Mouse (Mus musculus) G1E (cell line): ENCODE data around the gene Maml3.

Experiments
- CTCF ChIP-seq: IDR thresholded peaks from 2 replicates; pipeline ENCODE4 v1.5.1; 2012; ENCODE audit warnings: low read depth, low read length, inconsistent platforms, mixed read lengths
- GATA1 ChIP-seq: IDR thresholded peaks from 2 replicates; pipeline ENCODE4 v1.6.1; 2012; ENCODE audit warnings: borderline replicate concordance, low read length, inconsistent platforms, mixed read lengths
- GATA2 ChIP-seq: IDR thresholded peaks from 2 replicates; pipeline ENCODE4 v1.6.1; 2012; ENCODE audit warnings: low read depth, low read length, inconsistent platforms, borderline replicate concordance
- POLR2AphosphoS5 ChIP-seq: IDR thresholded peaks from 2 replicates; pipeline ENCODE4 v1.6.1; 2012; ENCODE audit warnings: low read depth, low read length, inconsistent platforms; ENCODE audit not compliant: insufficient replicate concordance
- TAL1 ChIP-seq: conservative IDR thresholded peaks from 2 replicates; pipeline ENCODE4 v1.6.1; 2012; ENCODE audit warnings: low read depth, low read length, inconsistent platforms, mixed read lengths

GRCm38 (mm10) chr3:51916902-51917301 lies 188.0 kb downstream of the Maml3 start:
- TF ChIP-seq POLR2AphosphoS5 (no peak), GATA1 (no peak), CTCF (no peak), TAL1 (no peak), GATA2 (no peak)
